Mouse (Mus musculus) telencephalon, adult 2 months (tissue): ENCODE measurements around the gene Rnf145.
A peak's percentile ranks its signal among the peaks of the same experiment; 100 is the strongest.
"Not testable (repeated sequence)": the region's sequence is repeated elsewhere in the genome, so short reads cannot be mapped to it uniquely, and the experiment has no call there.

Experiments
- DNase-seq: peaks from one replicate; pipeline ENCODE4 v3.0.0-alpha.2; 2011; ENCODE audit warnings: low read depth, low spot score

Gene Rnf145

DNA sequence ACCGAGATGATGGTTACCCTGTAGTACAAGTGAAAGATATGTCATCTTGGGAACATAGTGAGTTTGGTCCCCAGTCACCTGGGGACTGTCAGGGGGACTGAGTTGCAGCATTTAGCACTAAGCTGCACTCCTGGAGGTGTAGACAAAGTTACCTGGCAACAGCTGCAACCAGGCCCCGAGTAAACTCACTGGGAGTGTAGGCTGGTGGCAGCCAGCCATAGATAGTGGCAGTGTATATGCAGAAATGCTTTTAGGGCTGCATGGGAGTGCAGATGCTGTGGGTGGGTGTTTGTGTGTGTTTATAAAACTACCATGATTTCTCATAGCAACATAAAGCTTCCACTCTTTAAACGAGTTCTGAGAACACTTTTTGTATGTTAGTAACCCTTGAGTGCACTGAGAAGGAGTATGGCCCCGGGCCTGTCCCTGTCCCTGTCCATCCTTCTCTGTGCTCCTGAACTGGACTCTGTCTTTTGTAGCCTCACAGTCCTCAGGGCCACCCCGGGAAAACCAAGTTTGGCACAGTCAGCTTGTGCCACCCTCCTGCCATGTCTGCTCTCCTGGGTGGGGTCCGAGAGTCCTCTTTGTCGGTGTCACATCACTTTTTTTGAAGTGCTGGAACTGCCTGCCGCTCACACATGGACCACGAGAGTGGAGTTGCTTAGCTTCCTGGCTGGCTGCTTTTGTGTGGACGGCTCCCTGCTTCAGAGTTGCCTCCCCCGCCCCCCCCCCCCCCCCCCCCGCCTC is 43.8 kb downstream of the Rnf145 start:
- DNase-seq: no peak

DNA sequence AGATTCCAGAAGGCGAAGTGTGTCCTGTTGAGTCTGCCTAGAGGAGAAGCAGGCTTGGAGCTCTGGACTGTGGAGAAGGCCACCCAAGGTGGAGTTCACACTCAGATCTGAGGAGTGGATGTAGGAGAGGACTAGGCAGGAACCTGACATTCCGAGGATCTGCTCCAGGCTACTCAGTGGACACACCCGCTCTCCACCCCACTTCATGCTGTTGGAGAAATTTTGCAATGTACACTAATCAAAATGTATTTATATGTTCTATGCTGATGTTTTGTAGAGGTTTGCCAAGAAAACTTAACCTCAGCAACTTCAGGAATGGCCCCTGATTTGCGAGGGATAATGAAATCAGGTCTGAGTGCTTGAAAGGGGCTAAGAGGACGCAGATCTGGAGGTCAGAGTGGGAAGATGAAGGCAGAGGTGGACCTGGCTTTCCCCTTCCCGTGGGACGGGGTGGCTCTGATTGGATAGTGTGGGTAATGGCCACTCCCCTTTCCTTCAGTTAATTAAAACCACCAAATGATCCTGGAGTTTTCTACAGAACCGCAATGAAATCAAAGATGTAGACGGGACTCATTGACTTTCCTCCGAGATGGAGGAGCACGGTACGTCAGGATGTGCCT is 45.6 kb downstream of the Rnf145 start:
- no peak for DNase-seq

DNA sequence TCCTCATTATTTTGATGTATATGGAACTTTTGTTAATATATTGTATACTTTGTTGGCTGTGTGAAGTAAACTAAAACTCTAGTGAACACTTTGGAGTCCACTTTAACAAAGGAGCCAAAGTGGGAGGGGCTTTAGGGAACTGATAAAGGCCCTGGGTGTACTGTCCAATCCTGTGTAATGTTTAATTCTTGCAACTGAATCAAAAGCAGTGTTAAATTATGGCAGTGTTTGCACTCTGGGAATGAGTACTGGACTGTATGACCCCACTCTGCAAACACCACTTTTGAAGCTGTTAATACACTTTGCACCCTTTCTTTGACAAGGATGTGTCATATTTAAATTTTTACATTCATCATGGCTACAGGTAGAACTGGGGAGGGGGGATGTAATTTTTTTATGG is 46.2 kb downstream of the Rnf145 start:
- no peak for DNase-seq

DNA sequence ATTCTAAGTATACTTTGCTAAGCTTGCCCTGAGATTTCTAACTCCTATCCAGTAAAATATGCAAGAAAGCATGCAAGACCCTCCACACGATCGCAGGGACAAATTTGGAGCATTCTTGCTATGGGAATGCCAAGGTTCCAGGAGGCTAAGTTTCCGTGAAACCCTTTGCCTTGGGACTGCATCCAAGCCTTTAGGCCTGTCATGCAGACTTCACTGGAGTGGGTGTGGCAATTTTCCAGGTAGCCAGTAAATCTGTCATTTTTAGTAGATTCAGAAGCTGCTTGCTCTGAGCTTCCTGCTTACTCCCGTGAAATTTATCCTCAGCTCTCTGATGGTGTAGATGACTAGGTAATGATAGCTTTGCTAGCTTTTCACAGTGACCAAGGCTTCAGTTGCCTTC is 51.6 kb downstream of the Rnf145 start:
- DNase-seq: not testable (repeated sequence)

DNA sequence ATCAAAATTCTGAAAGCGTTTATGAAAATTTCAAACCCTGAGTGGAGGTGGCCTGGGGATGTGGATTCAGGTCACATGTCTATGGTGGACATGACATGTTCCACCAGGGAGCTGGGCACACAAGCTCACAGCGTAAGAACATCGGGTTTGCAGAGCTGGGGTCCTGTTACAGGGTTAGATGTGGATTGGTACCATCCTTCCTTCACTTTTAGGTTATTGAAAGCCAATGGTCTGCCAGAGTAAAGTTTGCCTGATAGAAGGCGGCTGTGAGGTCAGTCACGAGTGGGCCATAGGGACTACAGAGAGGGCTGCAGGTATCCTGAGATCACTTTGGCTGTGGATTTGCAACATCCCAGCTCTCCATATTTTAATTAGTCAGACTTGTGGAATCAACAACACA is 54.0 kb downstream of the Rnf145 start:
- DNase-seq: no peak

DNA sequence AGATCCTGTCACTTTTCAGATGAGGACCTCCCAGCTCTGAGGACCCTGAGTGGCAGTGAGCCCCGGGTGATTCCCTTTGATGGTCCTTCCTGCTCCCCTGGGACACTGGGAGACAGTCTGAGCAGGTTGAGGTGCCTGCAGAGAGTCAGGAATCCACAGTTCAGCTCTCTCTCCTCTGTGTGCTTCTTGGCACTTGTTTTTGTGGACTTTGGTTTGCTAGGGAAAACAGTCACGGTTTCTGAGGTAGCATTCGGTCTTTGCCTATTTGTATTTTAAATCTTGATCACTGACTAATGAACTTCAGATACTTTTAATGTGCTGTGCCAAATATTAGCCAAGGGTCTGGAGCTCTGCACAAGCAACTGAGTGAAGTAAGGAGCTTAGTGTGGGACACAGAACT is 54.6 kb downstream of the Rnf145 start:
- DNase-seq: no peak

DNA sequence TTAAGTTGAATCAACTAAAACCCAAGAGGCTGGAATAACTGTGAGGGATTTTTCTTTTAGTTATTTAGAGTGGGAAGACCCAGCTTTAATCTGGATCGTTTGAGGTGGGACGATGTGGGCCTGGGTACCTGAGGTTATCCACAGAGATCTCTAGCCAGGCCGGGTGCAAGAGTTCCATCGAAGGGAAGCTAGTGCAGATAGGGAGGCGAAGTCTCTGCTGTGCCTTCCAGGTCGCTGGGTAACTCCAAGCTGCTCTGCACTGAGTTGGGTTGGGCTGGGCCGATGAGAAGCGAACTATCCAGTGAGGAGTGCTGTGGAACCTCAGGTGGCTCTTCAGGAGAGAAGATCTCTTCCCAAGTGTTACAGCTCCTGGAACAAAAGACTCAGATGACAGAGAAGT is 55.6 kb downstream of the Rnf145 start:
- DNase-seq: no peak

DNA sequence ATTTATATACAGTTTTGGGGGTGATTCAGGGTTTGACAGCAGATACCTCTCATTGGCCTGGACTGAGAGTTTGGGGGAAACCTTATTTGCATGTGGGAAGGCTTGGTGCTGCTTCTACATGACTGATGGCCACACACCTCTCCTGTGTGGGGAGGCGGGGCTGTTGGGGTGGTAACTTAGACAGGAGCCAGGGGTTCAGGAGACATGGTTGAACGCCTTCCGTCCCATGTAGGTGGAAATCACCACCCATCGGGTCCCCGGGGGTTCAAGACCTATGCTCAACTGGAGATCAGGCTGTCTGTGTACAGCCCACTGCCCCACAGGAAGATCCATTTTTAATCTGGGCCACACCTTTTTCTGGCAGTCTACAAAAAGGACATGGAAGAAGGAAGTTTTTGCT is 56.1 kb downstream of the Rnf145 start:
- no peak for DNase-seq

DNA sequence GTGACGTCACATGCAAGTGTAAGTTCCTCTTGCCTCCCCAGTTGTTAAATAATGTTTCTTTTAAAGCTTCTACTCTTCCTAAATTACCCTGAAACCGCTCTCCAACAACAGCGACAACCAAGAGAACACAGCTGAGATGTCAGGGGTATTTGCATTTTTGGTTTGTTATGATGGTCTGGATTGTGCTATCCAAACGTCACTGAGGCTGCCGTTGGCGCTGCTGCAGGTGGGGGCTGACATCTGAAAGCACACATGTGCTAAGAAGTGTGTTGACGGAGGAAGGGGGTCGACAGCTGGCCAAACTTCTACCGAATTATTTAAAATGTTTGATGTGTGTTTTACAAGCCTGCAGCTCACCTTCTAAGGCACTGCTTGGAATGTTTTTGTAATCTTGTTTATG is 59.1 kb downstream of the Rnf145 start:
- DNase-seq: no peak

DNA sequence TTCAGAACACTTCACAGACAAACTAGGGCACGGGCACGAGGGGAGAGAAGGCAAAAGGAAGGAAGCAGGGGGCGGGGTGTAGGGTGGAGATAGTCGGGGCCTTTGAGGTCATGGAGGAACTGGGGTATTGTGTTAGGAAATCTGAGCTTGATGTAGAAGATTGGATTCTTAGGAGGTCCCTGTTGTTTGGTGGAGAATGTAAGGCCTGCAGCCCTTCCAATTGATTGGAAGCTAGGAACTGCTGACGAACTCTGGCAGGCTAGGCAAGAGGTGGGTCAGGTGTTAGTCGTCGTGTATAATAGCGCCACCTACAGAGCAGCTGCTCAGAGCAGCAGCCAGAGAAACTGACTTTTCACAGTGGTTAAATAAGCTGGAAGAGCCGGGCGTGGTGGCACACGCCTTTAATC is 62.5 kb downstream of the Rnf145 start:
- peak; percentile 12 for DNase-seq

DNA sequence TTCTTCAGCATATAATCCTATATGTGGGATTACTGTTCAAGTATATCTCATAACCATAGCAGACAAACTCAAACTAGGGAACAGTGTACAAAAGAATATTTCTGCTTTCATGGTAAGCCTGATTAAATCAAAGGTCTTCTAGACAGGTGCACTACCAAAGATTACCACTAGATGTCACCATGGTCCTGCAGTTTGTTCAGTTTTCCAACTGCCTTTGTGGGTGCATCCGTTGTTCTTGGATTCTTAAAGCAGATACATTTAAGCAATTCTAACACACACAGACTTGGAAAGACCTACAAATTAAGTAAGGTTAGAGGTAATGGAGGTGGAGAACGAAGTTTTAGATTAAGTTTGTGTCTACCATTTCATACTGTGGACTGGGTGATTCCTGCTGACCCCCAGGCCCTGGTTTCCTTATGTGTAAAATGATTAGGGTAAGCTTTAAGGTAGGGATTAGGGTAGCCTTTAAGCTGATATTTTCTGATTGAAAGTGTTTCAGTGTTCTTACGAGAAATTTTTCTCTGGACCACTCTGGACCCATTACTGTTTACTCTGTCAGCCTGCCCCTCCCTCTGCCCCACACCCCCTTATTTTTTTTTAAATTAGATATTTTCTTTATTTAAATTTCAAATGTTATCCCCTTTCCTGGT is 67.4 kb downstream of the Rnf145 start:
- peak; percentile 64 for DNase-seq

DNA sequence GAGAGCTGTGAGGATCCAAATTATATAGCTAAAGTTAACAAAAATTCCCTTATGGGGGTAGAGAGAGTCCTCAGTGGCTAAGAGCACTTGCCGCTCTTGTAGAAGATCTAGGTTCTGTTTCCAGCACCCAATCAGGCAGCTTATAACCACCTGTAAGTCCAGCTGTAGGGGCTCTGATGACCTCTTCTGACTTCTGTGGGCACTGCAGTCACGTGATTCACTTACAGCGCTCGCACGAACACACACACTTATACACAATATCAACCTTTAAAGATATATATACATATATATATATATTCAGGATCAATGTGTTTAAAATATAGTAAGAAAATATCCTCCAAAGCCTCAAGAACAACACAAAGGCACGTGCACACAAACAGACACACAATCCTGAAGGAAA is 74.3 kb downstream of the Rnf145 start:
- DNase-seq: no peak

DNA sequence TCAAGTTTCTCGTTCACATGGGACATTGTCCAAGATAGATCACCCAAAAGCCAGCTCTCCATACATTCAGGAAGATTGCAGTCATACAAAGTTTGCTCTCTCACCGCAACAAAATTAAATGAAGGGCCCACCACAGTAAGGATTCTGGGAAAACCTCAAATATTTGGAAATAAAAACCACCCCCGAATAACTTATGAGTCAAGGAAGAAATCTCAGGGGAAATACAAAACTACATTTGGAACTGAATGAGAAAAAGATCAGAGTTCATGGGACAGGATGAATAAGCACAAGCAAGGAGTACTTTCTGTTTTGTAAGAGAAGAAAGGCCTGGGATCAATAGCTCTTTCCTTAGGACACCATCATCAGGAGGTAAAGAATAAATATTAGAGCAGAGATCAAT is 76.0 kb downstream of the Rnf145 start:
- no peak for DNase-seq

DNA sequence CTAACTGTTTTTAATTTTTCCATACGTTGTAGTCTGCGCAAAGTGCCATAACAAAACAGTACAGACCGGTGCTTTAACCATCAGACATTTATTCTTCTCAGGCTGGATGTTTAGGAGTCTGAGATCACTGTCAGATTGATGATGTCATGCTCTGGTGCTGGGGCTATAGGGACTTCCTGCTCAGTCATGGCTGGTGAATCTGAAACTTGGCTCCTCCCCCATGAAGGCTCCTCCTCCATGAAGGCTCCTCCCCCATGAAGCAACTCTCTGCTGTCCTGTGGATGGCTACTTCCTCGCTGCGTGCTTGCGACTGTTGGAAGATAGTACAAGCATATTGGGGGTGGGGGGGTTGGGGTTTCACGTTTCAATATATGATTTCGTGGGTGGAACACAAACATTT is 88.1 kb downstream of the Rnf145 start:
- DNase-seq: no peak

DNA sequence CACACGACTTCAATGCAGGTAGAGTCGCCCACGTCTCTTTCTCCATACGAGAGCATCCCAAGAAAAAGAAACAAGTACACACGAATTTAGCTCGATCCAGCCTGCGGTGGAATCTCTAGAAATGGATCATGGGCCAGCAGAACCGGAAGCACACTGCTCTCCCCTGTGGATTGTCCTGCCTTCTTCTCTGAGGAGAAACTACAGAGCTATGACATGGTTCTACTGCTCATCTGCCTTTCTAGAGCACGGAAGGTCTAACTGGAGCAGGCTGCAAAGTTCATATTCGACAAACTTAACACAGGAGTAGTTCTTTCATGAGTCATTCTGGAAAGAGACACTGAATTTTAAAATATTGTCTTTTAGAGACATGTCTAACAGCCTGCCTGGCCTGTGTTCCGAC is 89.9 kb downstream of the Rnf145 start:
- DNase-seq: no peak

DNA sequence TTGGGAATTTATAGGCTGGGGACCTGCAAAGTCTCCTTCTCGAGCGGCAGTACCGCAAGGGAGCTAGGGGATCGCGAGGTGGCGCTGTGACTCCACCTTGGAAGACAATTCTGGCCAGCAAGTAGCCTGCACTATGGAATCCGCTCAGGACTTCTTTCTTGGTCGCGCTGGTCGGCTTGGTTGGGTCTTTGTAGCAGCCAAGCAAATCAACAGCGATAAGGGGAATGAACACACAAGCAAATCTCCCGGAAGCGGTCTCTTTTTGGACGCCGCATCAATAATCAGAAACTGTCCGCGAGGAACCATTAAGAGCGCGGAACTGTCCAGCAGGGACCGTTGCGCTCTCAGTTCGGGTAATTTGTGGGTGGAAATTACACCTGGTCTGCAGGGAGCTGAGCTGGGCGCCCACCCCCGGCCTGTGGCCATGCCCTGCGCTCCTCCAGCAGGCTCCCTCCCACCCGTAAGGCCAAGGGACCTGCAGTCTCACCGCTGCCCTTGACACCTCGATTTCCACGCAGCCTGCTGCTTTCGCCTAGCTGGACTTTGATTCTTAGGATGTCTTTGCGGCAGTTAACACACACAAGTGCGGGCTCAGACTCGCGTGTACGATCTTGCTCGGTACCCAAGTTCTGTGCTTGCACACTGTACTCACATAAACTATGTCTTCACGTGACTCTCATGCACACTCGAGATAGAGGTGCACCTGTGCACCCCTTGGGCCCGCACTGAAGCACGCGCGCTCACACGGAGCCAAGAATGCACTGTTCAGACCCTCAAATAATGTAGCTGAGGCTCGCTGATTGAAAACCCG is 92.4 kb downstream of the Rnf145 start:
- peak; percentile 62 for DNase-seq

DNA sequence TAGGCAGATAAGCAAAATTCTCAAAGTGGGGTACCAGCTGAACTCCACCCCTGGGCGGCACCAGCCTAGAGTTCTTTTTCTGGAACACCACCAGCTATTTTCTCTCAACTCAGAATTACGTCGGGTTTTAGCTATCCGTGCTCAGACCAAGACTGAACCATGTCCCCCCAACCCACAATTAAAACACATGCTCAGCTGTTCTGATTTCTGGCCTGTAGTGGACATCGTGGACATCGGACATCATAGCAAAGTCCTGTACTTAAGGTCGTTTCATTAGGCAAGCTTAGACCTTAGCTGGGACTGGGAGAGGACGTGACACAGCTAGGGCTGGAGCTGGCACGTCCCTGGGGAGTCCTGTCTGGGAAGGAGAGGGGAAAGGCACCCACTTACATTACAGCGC is 93.4 kb downstream of the Rnf145 start:
- DNase-seq: no peak

DNA sequence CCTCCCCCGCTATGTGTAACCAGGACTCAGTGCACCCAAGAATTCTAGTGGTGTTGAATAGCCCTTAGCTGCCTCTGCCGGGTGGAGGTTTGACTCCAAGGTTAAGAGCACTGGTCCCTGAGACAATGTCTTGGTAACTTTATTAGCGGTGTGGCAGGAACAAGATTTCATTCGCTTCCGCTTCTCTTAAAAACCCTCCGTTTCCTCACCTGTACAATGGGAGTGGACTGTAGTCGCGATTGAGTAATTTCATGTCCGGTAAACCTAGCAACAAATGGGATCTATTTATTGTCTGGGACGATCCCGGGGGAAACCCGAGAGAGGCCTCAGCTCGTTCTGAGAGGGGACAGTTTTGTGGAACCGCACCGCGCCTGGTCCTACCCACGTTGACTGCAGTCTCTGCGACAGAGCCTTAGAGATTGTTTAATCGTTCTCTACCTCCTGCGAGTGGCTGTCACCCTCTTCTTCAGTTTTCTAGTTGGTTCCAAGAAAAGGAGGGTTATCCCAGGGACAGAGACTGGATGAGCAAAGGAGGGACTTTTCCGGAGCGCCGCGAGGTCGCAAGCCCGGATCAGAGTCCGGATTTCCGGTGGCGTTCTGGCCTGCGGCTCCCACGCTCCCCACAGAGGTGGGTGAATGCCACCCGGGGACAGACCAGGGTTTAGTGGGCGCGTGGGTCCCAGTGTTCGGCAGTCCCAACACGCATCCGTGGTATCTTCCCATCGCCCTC is 94.1 kb downstream of the Rnf145 start:
- no peak for DNase-seq

DNA sequence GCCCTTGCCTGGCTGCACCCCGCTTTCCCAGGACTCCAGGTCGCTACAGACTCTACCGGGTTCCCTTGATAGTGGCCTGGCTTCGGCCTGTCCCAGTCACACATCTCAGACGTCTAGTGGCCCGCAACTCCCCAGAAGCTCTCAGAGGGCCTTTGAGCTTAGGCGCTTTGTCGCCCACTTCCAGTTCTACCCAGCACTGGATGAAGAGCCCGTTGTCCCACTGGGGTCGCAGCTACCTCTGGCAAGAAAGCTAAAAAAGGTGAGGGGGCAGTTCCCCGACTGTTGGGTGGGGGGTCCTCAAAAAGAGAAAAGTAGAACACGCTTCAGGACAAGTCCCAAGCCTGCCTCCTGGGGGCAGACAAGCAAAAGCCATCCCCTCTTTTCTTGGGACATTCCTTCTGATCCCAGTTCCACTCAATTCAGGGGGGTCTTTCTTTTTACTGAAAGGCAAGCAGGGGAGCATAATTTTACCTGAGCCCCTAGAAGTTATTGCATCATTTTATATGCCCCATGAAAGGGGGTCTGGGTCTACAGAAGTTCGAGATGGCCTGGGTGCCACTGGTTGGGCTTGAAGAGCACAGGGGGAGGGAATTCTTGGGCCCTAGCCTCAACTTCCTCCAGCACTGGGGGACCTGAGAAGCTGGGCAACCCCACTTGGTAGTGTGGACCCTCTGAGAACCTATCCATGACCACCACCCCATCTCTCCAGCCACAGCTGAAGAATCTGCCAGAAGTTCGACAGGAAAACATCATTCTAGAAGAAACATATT is 94.8 kb downstream of the Rnf145 start:
- no peak for DNase-seq
